In genomic region chr10:53750275-53750954, GRCm38 (mm10) we compare ENCODE assay signal across 9 mouse cellular contexts. TPM values are rescaled to one million over a fixed set of nuclear protein-coding genes. Genes with fewer than 3 reads are reported as not detected.
DNase-seq lines count a peak whose midpoint lies in the region; ATAC-seq and TF ChIP-seq lines count a peak whose summit lies in the region.
"Had no signal": no experiment of that assay in that cellular context is flagged by ENCODE, and none has a peak within 500 bp of the region (broad histone marks: within the 10 kb centered on the region; RNA-seq: fewer than 3 reads in every experiment).

No protein-coding gene starts in this region.

- WGBS in spleen, adult 2 months: 16% methylated on average over 39 of the region's 39 CpGs
- WGBS in heart, embryonic 14.5 days: 9% methylated on average over 39 of the region's 39 CpGs
- WGBS in kidney, postnatal 0 days: 4% methylated on average over 39 of the region's 39 CpGs
- whole genome bisulfite sequencing in midbrain, embryonic 14.5 days: 10% methylated on average over 39 of the region's 39 CpGs

- peak; percentile 14 for DNase-seq in adrenal gland, postnatal 14 days
- DNase-seq in adrenal gland, adult 8-10 months: no peak
- no peak for DNase-seq in spleen, adult 2 months (ENCODE audit: low read depth in 1 of 2, low spot score in 2 of 2)
- DNase-seq in spleen, postnatal 10 days (ENCODE audit: low spot score in 2 of 2): no peak
- DNase-seq in kidney, postnatal 0 days (ENCODE audit: low spot score): no peak
- DNase-seq in midbrain, embryonic 14.5 days: peak; percentile 50

- H3K9me3 ChIP-seq in heart, embryonic 14.5 days (ENCODE audit: control insufficient read depth, low read length): no peaks in the 10 kb centered on the region
- no peaks in the 10 kb centered on the region for H3K9me3 ChIP-seq in kidney, postnatal 0 days (replicated peaks; ENCODE audit: low read length)
- no peaks in the 10 kb centered on the region for H3K9me3 ChIP-seq in midbrain, embryonic 14.5 days (ENCODE audit: control insufficient read depth, low read length)

- peak overlapping the region; percentile 41; the same call in 1 of the 2 replicates for H3K4me3 ChIP-seq in spleen, adult 2 months (ENCODE audit: extremely low read depth, insufficient read depth, insufficient read length)
- H3K4me3 ChIP-seq in heart, embryonic 14.5 days (ENCODE audit: control insufficient read depth in 1 of 2, insufficient read depth in 1 of 2, low read depth in 1 of 2, low read length in 2 of 2): peak overlapping the region; percentile 74 to 89
- peak overlapping the region; percentile 74 for H3K4me3 ChIP-seq in kidney, postnatal 0 days (replicated peaks; ENCODE audit: low read depth, low read length)
- peak overlapping the region; percentile 78 for H3K4me3 ChIP-seq in midbrain, embryonic 14.5 days (replicated peaks; ENCODE audit: low read depth, low read length)
- H3K4me3 ChIP-seq: myocyte had no signal

- H3K9ac ChIP-seq in heart, embryonic 14.5 days (ENCODE audit: low read length): peak overlapping the region; percentile 83
- H3K9ac ChIP-seq in kidney, postnatal 0 days (ENCODE audit: low read depth, low read length): peak overlapping the region; percentile 73
- peak overlapping the region; percentile 76 for H3K9ac ChIP-seq in midbrain, embryonic 14.5 days (replicated peaks; ENCODE audit: low read length)

- no peak overlapping the region for H3K27ac ChIP-seq in spleen, adult 2 months (ENCODE audit: insufficient read depth, low read length)
- 0 out of 4 replicates have a peak overlapping the region, but pooled peaks of 1 of the 2 experiments have one; percentile 12 for H3K27ac ChIP-seq in heart, embryonic 14.5 days (replicated peaks in 1 of 2; ENCODE audit: control insufficient read depth in 1 of 2, insufficient read depth in 1 of 2, low read depth in 2 of 2, low read length in 2 of 2)
- H3K27ac ChIP-seq in kidney, postnatal 0 days: peak overlapping the region; percentile 20; the same call in 1 of the 2 replicates
- H3K27ac ChIP-seq in midbrain, embryonic 14.5 days (replicated peaks; ENCODE audit: low read depth, low read length): peak overlapping the region; percentile 73

- H3K4me1 ChIP-seq in spleen, adult 2 months (ENCODE audit: control insufficient read depth, insufficient read depth, insufficient read length): peaks cover 4% of the 10 kb centered on the region; the same call in 1 of the 2 replicates
- H3K4me1 ChIP-seq in heart, embryonic 14.5 days (ENCODE audit: control insufficient read depth in 2 of 2, insufficient read depth in 2 of 2, low read length in 2 of 2): peaks cover 11 to 14% of the 10 kb centered on the region in 2 experiments
- H3K4me1 ChIP-seq in kidney, postnatal 0 days (replicated peaks; ENCODE audit: insufficient read depth, low read length): 0 out of 2 replicates have a peak, but pooled peaks cover 5% of the 10 kb centered on the region
- peaks cover 14% of the 10 kb centered on the region; the same call in 1 of the 2 replicates for H3K4me1 ChIP-seq in midbrain, embryonic 14.5 days (ENCODE audit: control insufficient read depth, insufficient read depth, low read length)

- TF ChIP-seq POLR2A in spleen, adult 2 months (IDR thresholded peaks at IDR 0.05; ENCODE audit: low read depth, low read length): no peak

- no peaks in the 10 kb centered on the region for H3K36me3 ChIP-seq in spleen, adult 2 months (ENCODE audit: control insufficient read depth, insufficient read depth, low read length)
- H3K36me3 ChIP-seq in heart, embryonic 14.5 days (ENCODE audit: control insufficient read depth, insufficient read depth, low read length): no peaks in the 10 kb centered on the region
- H3K36me3 ChIP-seq in kidney, postnatal 0 days (ENCODE audit: insufficient read depth, low read length): no peaks in the 10 kb centered on the region
- H3K36me3 ChIP-seq in midbrain, embryonic 14.5 days (ENCODE audit: control insufficient read depth, insufficient read depth, low read length): no peaks in the 10 kb centered on the region

- no peak for TF ChIP-seq CTCF in spleen, adult 2 months (IDR thresholded peaks at IDR 0.05; ENCODE audit: extremely low read depth, insufficient read depth, insufficient read length, insufficient replicate concordance)
- no peak for TF ChIP-seq CTCF in kidney, postnatal 0 days (IDR thresholded peaks at IDR 0.05; ENCODE audit: low read depth)

- peaks cover 9% of the 10 kb centered on the region for H3K27me3 ChIP-seq in spleen, adult 2 months (ENCODE audit: control insufficient read depth, insufficient read depth, low read length)
- no peaks in the 10 kb centered on the region for H3K27me3 ChIP-seq in heart, embryonic 14.5 days (ENCODE audit: control insufficient read depth, insufficient read depth, low read length)
- H3K27me3 ChIP-seq in kidney, postnatal 0 days (ENCODE audit: insufficient read depth, low read length): no peaks in the 10 kb centered on the region
- H3K27me3 ChIP-seq in midbrain, embryonic 14.5 days (ENCODE audit: control insufficient read depth, insufficient read depth, low read length): no peaks in the 10 kb centered on the region

- peak; percentile 34 for ATAC-seq in heart, embryonic 14.5 days (ENCODE audit: insufficient number of reproducible peaks, insufficient read depth, low FRiP score, low read depth)
- ATAC-seq in kidney, postnatal 0 days (replicated peaks; ENCODE audit: low FRiP score, low read depth): peak; percentile 62
- ATAC-seq in midbrain, embryonic 14.5 days (ENCODE audit: low FRiP score, low TSS enrichment): peak; percentile 14
- ATAC-seq in erythroid progenitor cell, adult 5-6 weeks (replicated peaks; ENCODE audit: low FRiP score, poor library complexity, severe bottlenecking): no peak

- H3K4me2 ChIP-seq in heart, embryonic 14.5 days (ENCODE audit: low read length): peak overlapping the region; percentile 93
- peak overlapping the region; percentile 97 for H3K4me2 ChIP-seq in kidney, postnatal 0 days (ENCODE audit: low read length)
- peak overlapping the region; percentile 76 for H3K4me2 ChIP-seq in midbrain, embryonic 14.5 days (ENCODE audit: low read length)

RNA-seq across cellular contexts. Expression of gene Fam184a, which starts 0.5 kb away (rescaled TPM):
- total RNA-seq in adrenal gland, postnatal 14 days (2021): 2.1 and 3.0 TPM in 2 replicates
- 1 to 10 TPM; 2.4 to 3.5 (median 3.2) TPM for total RNA-seq in adrenal gland, adult 8-10 months (2022)
- 0.11 and 0.18 TPM in 2 replicates for polyA plus RNA-seq in spleen, adult 2 months (2012; rRNA removed)
- 3.6 and 4.4 TPM in 2 replicates for polyA plus RNA-seq in heart, embryonic 14.5 days (2014; fragmentation: Nextera tagmentation; extraction: Ambion mirVana)
- polyA plus RNA-seq in kidney, postnatal 0 days (2015; fragmentation: Nextera tagmentation; extraction: Ambion mirVana): 4.6 and 5.0 TPM in 2 replicates
- polyA plus RNA-seq in midbrain, embryonic 14.5 days (2014; fragmentation: Nextera tagmentation; extraction: Ambion mirVana): 13.6 and 16.7 TPM in 2 replicates
- not detected in 2 replicates for total RNA-seq in erythroid progenitor cell, adult 5-6 weeks (2015; ENCODE audit: low replicate concordance)
- not detected in 2 replicates for total RNA-seq in erythroid progenitor cell, adult 5-6 weeks (2017; ENCODE audit: low replicate concordance)
- polyA plus RNA-seq: myocyte had no signal

Comparison
In these comparisons a context has a peak if more than half of its experiments do, and no peak if none do; other contexts are left out.
1. DNase-seq: peak in adrenal gland, postnatal 14 days (single experiment) and midbrain, embryonic 14.5 days (single experiment); none in adrenal gland, adult 8-10 months (single experiment), spleen, adult 2 months (0 of 2), spleen, postnatal 10 days (0 of 2) and kidney, postnatal 0 days (single experiment).
2. Peak in every context shown above with its lines, with median percentiles within 50 percentile points of each other: H3K4me3 ChIP-seq, H3K4me2 ChIP-seq and H3K9ac ChIP-seq.